Mouse (Mus musculus): ENCODE data around the gene Pom121l2. TPM values are rescaled to one million over a fixed set of nuclear protein-coding genes. Genes with fewer than 3 reads are reported as not detected.

Gene Pom121l2
- polyA plus RNA-seq (2015; fragmentation: Nextera tagmentation; extraction: Ambion mirVana): 0.17 TPM in 1 of 2 replicates, not detected in the other

GRCm38 (mm10) chr13:21980981-21981802, at the start of gene Pom121l2:
Gene Pom121l2, plus strand, starts transcription at chr13:21981194.

GRCm38 (mm10) chr13:21944926-21945740, 35.9 kb upstream of the Pom121l2 start, which contains the start of gene Zfp184:
Gene Zfp184, plus strand, starts transcription at chr13:21945094.

GRCm38 (mm10) chr13:22009642-22010041, 28.6 kb downstream of the Pom121l2 start, which contains the start of gene Prss16:
Gene Prss16, minus strand, starts transcription at chr13:22009742.

GRCm38 (mm10) chr13:22035267-22036148, 54.5 kb downstream of the Pom121l2 start, which contains the start of the genes Hist1h2ah and Hist1h2bk:
Gene Hist1h2ah, minus strand, starts transcription at chr13:22035568.
Gene Hist1h2bk, plus strand, starts transcription at chr13:22035870.

Small RNA genes within 50 kb of the gene (microRNA-seq; reads per million reads assigned to microRNA genes)
- not detected for gene Gm44390

Other genes starting within 250 kb of the Pom121l2 start
- gene Hist1h4j, start 246.1 kb upstream of the Pom121l2 start, polyA plus RNA-seq (2015; fragmentation: Nextera tagmentation; extraction: Ambion mirVana): 0.85 and 1.5 TPM in 2 replicates
- 1.3 and 2.3 TPM in 2 replicates for gene Hist1h4k, start 230.7 kb upstream of the Pom121l2 start, polyA plus RNA-seq (2015; fragmentation: Nextera tagmentation; extraction: Ambion mirVana)
- 7.2 and 7.5 TPM in 2 replicates for gene Hist1h2ak, start 227.4 kb upstream of the Pom121l2 start, polyA plus RNA-seq (2015; fragmentation: Nextera tagmentation; extraction: Ambion mirVana)
- gene Hist1h2bn, start 227.1 kb upstream of the Pom121l2 start, polyA plus RNA-seq (2015; fragmentation: Nextera tagmentation; extraction: Ambion mirVana): 1.3 TPM in 1 of 2 replicates, not detected in the other
- gene Hist1h1b, start 200.6 kb upstream of the Pom121l2 start, polyA plus RNA-seq (2015; fragmentation: Nextera tagmentation; extraction: Ambion mirVana): 4.7 and 7.0 TPM in 2 replicates
- 17.8 and 25.6 TPM in 2 replicates for gene Hist1h3i, start 197.8 kb upstream of the Pom121l2 start, polyA plus RNA-seq (2015; fragmentation: Nextera tagmentation; extraction: Ambion mirVana)
- 1.5 and 4.1 TPM in 2 replicates for gene Hist1h2an, start 194.0 kb upstream of the Pom121l2 start, polyA plus RNA-seq (2015; fragmentation: Nextera tagmentation; extraction: Ambion mirVana)
- 0.54 TPM in 1 of 2 replicates, not detected in the other for gene Hist1h2bp, start 193.7 kb upstream of the Pom121l2 start, polyA plus RNA-seq (2015; fragmentation: Nextera tagmentation; extraction: Ambion mirVana)
- gene Hist1h2bq, start 171.0 kb upstream of the Pom121l2 start, polyA plus RNA-seq (2015; fragmentation: Nextera tagmentation; extraction: Ambion mirVana): 3.9 and 5.8 TPM in 2 replicates
- gene Hist1h2ao, start 170.7 kb upstream of the Pom121l2 start, polyA plus RNA-seq (2015; fragmentation: Nextera tagmentation; extraction: Ambion mirVana): 3.7 TPM in 1 of 2 replicates, not detected in the other
- gene Hist1h4m, start 169.4 kb upstream of the Pom121l2 start, polyA plus RNA-seq (2015; fragmentation: Nextera tagmentation; extraction: Ambion mirVana): not detected in 2 replicates
- gene Hist1h4n, start 149.0 kb upstream of the Pom121l2 start, polyA plus RNA-seq (2015; fragmentation: Nextera tagmentation; extraction: Ambion mirVana): 8.8 and 12.8 TPM in 2 replicates
- 721 and 1,071 TPM in 2 replicates for gene Hist1h2ap, start 147.7 kb upstream of the Pom121l2 start, polyA plus RNA-seq (2015; fragmentation: Nextera tagmentation; extraction: Ambion mirVana)
- 3.3 and 6.2 TPM in 2 replicates for gene Hist1h2br, start 147.5 kb upstream of the Pom121l2 start, polyA plus RNA-seq (2015; fragmentation: Nextera tagmentation; extraction: Ambion mirVana)
- gene Zfp184, start 36.1 kb upstream of the Pom121l2 start, polyA plus RNA-seq (2015; fragmentation: Nextera tagmentation; extraction: Ambion mirVana): 1.1 and 1.2 TPM in 2 replicates
- gene Prss16, start 28.5 kb downstream of the Pom121l2 start, polyA plus RNA-seq (2015; fragmentation: Nextera tagmentation; extraction: Ambion mirVana): 0.35 and 0.80 TPM in 2 replicates
- 2.2 TPM in 1 of 2 replicates, not detected in the other for gene Hist1h2ah, start 54.4 kb downstream of the Pom121l2 start, polyA plus RNA-seq (2015; fragmentation: Nextera tagmentation; extraction: Ambion mirVana)
- gene Hist1h2bk, start 54.7 kb downstream of the Pom121l2 start, polyA plus RNA-seq (2015; fragmentation: Nextera tagmentation; extraction: Ambion mirVana): 0.92 and 1.3 TPM in 2 replicates
- 4.6 and 7.5 TPM in 2 replicates for gene Hist1h4i, start 60.2 kb downstream of the Pom121l2 start, polyA plus RNA-seq (2015; fragmentation: Nextera tagmentation; extraction: Ambion mirVana)
- 8.4 and 8.8 TPM in 2 replicates for gene Hist1h2ag, start 61.8 kb downstream of the Pom121l2 start, polyA plus RNA-seq (2015; fragmentation: Nextera tagmentation; extraction: Ambion mirVana)
- gene Hist1h2bj, start 62.0 kb downstream of the Pom121l2 start, polyA plus RNA-seq (2015; fragmentation: Nextera tagmentation; extraction: Ambion mirVana): 1.8 and 2.4 TPM in 2 replicates
- not detected in 2 replicates for gene Vmn1r188, start 103.2 kb downstream of the Pom121l2 start, polyA plus RNA-seq (2015; fragmentation: Nextera tagmentation; extraction: Ambion mirVana)
- not detected in 2 replicates for gene Vmn1r189, start 124.6 kb downstream of the Pom121l2 start, polyA plus RNA-seq (2015; fragmentation: Nextera tagmentation; extraction: Ambion mirVana)
- gene Vmn1r191, start 202.8 kb downstream of the Pom121l2 start, polyA plus RNA-seq (2015; fragmentation: Nextera tagmentation; extraction: Ambion mirVana): not detected in 2 replicates
- not detected in 2 replicates for gene Vmn1r192, start 209.9 kb downstream of the Pom121l2 start, polyA plus RNA-seq (2015; fragmentation: Nextera tagmentation; extraction: Ambion mirVana)
- not detected in 2 replicates for gene Vmn1r193, start 242.0 kb downstream of the Pom121l2 start, polyA plus RNA-seq (2015; fragmentation: Nextera tagmentation; extraction: Ambion mirVana)

Measured in urinary bladder, postnatal 0 days (tissue).